Mouse (Mus musculus) monocyte, adult 59 days (primary cell): ENCODE data around the gene Rnf207. TPM values are rescaled to one million over a fixed set of nuclear protein-coding genes. Genes with fewer than 3 reads are reported as not detected.

ENCODE experiments used
- total RNA-seq, 2 experiments: library from RNA; stranded (reverse); gene quantifications; one replicate each; pipeline ENCODE4 v1.2.4; 2023

Gene Rnf207
- total RNA-seq, result not detected

DNA sequence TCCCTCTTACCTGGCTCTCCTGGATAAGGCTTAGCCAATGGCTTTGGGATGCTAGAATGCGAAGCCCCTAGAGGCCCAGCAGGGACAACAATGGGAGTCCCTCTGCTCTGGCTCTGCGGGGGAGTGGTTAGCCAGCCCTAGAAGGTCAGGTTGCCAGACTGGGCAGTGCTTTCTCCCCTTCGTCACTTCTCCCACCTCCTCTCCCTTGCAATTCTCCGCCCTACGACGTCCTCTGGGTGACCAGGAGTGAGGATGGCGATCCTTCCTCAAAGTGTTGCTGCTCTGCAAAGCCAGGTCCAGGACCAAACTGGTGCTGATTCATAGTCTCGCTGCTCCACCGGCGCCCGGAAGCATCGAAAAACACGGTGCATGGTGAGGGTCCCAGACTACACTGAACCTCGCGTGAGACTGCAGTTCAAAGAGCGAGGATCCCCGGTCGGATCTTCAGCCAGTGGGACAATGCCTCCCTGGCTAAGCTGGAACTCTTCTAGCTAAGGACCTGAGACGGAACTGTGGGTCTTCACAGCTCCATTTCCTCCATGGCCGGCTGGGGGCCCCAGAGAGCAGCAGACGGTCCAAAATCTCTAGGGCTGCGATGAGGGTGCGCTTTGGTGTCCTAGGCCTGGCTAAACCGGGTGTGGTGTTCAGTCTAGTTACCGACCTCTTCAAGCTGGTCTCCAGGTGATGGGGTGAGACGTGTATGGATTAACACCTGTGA is at the start of gene Rnf207:
Gene Rnf207, minus strand, starts transcription at position 477 of the 718 bp plus-strand sequence.

DNA sequence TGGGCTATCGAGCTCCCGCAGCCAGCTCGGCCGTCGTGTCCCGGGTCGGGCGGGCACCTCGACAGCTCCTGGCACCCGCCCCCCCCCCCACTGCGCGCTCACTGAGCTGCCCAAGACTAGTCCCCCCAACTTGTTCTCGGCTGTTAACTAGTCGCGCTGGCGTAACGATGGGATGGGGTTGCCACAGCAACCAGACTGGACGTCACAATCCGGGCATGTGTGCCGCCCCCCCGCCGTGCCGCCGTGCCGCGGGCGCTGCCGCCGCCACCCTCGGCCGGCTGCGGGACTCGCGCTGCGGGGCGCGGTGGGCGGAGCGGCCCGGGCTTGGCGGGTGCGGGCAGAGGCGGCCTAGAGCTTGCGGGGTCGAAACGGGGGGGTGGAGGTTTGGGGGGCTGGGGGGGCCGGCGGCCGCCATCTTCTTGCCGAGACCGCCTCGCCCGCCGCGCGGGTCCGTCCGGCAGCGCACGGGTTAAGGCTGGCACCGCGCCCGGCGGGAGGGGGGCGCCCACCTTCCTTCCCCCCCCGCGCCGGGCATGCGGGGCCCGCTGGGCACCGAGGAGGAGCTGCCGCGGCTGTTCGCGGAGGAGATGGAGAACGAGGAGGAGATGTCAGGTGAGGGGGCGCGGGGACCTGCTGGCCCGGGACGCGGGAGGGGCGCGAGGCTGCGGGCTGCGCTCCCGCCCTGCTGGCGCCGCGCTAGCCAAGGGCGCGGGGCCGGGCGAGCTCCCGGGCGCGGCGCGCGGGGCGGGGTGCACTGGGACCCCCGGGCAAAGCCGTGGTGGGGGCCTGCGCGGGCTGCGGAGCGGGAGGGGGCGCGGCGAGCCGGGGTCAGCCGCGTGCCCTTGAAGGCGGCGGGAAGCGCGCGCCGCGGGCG is 19.9 kb upstream of the Rnf207 start, which contains the start of gene Chd5:
Gene Chd5, plus strand, starts transcription at position 233 of the 874 bp plus-strand sequence.

GRCm38 (mm10) chr4:152325574-152326411 is 7.0 kb upstream of the Rnf207 start, which contains the start of gene Rpl22:
Rpl22 (plus strand) TSS chr4:152325742.

DNA sequence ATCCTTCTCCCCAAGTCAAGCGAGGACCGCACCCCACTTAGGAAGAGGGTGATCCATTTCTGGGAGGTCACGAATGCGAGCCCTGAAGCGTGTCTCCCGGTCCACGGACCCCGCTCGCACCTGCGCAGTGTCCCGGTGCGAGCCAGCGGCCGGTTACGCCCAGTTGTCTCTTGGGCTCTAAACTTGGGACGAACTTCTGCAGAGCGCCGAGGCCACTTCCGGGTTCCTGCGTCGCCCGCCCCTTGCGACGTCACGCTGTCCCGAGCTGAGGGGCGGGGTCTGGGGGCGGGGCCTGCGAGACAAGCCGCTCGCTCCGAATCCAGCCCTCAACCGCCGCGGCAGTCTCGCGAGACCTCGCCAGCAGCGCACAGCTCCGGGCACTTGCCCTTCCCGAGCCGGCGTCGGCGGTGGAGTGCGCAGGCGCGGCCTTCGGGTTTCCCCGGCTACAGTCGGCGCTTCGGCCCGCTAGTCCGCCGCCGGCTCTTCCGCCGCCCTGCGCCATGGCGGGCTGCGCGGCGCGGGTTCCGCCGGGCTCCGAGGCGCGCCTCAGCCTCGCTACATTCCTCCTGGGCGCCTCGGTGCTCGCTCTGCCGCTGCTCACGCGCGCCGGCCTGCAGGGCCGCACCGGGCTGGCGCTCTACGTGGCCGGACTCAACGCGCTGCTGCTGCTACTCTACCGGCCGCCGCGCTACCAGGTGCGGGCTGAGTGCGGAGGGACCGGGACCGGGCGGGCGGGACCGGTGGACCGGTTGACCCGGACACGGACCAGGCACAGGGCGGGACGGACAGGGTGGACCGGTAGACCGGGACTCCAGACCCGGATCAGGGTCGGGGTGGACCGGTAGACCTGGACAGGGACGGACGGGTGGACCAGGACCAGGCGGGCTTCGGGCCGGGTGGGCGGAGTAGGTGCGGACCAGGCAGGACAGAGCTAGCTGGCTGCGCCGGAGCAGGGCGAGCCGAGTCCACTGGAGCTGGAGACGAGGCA is 21.6 kb downstream of the Rnf207 start, which contains the start of gene Icmt:
Gene Icmt, plus strand, starts transcription at position 354 of the 988 bp plus-strand sequence.

DNA sequence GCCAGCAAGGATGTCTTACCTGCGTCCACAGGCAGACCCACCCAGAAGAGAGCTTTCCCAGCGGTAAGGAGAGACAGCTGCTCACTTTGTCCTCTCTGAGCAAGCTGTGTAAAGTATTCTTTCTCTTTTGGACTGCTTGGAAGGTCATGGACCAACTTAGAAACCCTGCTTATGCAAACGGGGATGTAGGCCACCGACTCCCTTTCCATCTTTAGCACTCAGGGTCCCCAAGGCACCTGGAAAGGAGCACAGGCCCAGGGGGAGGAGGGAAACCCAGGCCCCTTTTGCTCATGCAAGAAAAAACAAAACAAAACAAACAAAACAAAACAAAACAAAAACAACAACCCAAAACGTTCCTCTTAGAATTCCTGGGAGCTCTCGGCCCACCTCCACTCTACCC is 27.2 kb downstream of the Rnf207 start, which contains the start of gene Hes3:
Gene Hes3, minus strand, starts transcription at position 101 of the 400 bp plus-strand sequence.

GRCm38 (mm10) chr4:152273621-152274236 is 45.1 kb downstream of the Rnf207 start, which contains the start of gene Gpr153:
Gpr153 (plus strand) TSS chr4:152274232.

Other genes with a start within 250 kb of the Rnf207 start
- 1 to 10 TPM; 2.8 to 3.0 TPM for gene Plekhg5, start 246.5 kb downstream of the Rnf207 start, total RNA-seq
- gene Tnfrsf25, start 203.1 kb downstream of the Rnf207 start, total RNA-seq, result under 1 TPM; 0.49 to 0.58 TPM
- 1 to 10 TPM; 2.3 to 4.6 TPM for gene Espn, start 166.6 kb downstream of the Rnf207 start, total RNA-seq
- gene Hes2, start 160.1 kb downstream of the Rnf207 start, total RNA-seq, result not detected
- 10 to 100 TPM; 15.6 to 19.8 TPM for gene Acot7, start 140.9 kb downstream of the Rnf207 start, total RNA-seq
- gene Gpr153, start 44.8 kb downstream of the Rnf207 start, total RNA-seq, result under 1 TPM; 0.24 to 0.73 TPM
- gene Hes3, start 27.3 kb downstream of the Rnf207 start, total RNA-seq, result not detected
- gene Icmt, start 21.8 kb downstream of the Rnf207 start, total RNA-seq, result 10 to 100 TPM; 16.3 to 18.7 TPM
- gene Rpl22, start 6.7 kb upstream of the Rnf207 start, total RNA-seq, result 100 to 1,000 TPM; 515 to 640 TPM
- gene Chd5, start 19.7 kb upstream of the Rnf207 start, total RNA-seq, result under 1 TPM; 0.50 to 0.61 TPM
- 1 to 10 TPM; 1.0 to 2.4 TPM for gene Nphp4, start 157.7 kb upstream of the Rnf207 start, total RNA-seq
- 100 to 1,000 TPM in 1 of 2 experiments, 10 to 100 TPM in 1; 96.6 to 107 TPM for gene Kcnab2, start 158.9 kb upstream of the Rnf207 start, total RNA-seq